Mouse (Mus musculus) lung, adult 2 months (tissue): ENCODE results near the gene A230072I06Rik.

ENCODE experiments used
- CTCF ChIP-seq: fragments of 200-500 bp; IDR thresholded peaks from 2 replicates; pipeline ENCODE4 v1.5.1; 2011; ENCODE audit warnings: mild to moderate bottlenecking, low read length, control low read depth; ENCODE audit not compliant: insufficient read depth
- POLR2A ChIP-seq: fragments of 200-500 bp; IDR thresholded peaks from 2 replicates; pipeline ENCODE4 v1.6.1; 2011; ENCODE audit warnings: low read depth, mild to moderate bottlenecking, control low read depth, low read length, borderline replicate concordance; ENCODE audit errors: extremely low read depth

DNA sequence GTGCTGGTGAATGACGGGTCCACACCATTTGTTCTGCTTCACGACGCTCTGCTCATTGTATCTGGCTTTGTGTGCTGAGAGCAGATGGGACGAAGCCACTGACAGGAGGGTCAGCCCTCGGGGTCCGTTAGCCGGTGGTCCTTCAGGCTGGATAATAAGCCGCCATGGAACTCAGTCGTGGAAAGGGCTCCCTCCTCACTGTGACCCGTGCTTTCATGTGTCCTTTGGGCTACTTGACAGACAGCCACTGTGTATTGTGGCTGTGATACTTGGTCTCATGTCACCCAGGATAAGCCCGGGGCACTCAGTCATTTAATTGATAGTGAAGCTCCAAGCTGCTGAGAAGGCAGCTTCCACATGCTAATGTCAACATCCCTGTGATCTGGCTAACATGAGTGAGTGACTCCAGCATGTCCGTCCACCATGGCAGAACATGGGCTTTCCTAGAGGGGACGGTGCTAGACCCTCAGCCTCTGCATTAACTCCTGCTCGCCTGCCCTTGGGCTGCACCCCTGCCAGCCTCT is 10.3 kb upstream of the A230072I06Rik start:
- TF ChIP-seq CTCF = no peak
- no peak for TF ChIP-seq POLR2A
